ENCODE assay signal across 21 mouse cellular contexts in genomic region chr6:87499791-87500190, GRCm38 (mm10). TPM values are rescaled to one million over a fixed set of nuclear protein-coding genes. Genes with fewer than 3 reads are reported as not detected.
A peak's percentile ranks its signal among the peaks of the same experiment; 100 is the strongest.
DNase-seq lines count a peak whose midpoint lies in the region; ATAC-seq and TF ChIP-seq lines count a peak whose summit lies in the region.
"Had no signal": no experiment of that assay in that cellular context is flagged by ENCODE, and none has a peak within 500 bp of the region (broad histone marks: within the 10 kb centered on the region; RNA-seq: fewer than 3 reads in every experiment).

No protein-coding gene starts in this region.

- TF ChIP-seq EP300 in CH12.LX (IDR thresholded peaks at IDR 0.05; ENCODE audit: low read length), result peak; percentile 73

- H3K4me2 ChIP-seq in forebrain, embryonic 13.5 days, result no peak overlapping the region
- peak overlapping the region; percentile 18 for H3K4me2 ChIP-seq in CH12.LX (ENCODE audit: insufficient read depth, low read depth, poor library complexity, severe bottlenecking)
- H3K4me2 ChIP-seq: heart, embryonic 11.5 days; hindbrain, embryonic 15.5 days; limb, embryonic 12.5 days; lung, embryonic 14.5 days; midbrain, embryonic 11.5 days; neural tube, embryonic 13.5 days had no signal

- H3K9me3 ChIP-seq in forebrain, embryonic 10.5 days, result no peaks in the 10 kb centered on the region
- no peaks in the 10 kb centered on the region for H3K9me3 ChIP-seq in forebrain, embryonic 13.5 days (replicated peaks)
- no peaks in the 10 kb centered on the region for H3K9me3 ChIP-seq in CH12.LX (replicated peaks; ENCODE audit: low read length)
- no peaks in the 10 kb centered on the region for H3K9me3 ChIP-seq in midbrain, embryonic 10.5 days (replicated peaks)
- H3K9me3 ChIP-seq: hindbrain, embryonic 15.5 days; limb, embryonic 12.5 days; neural tube, embryonic 13.5 days had no signal

- in situ Hi-C loops in CH12.LX (cut with MboI; ENCODE audit: low pct_ligation_motif_present, low pct_unique_long_range_greater_than_20kb, low sequenced_read_pairs), result no loop called here

- WGBS in forebrain, embryonic 10.5 days, result 69% methylated on average over 6 of the region's 6 CpGs
- WGBS in forebrain, embryonic 13.5 days, result 72% methylated on average over 6 of the region's 6 CpGs
- 72% methylated on average over 6 of the region's 6 CpGs for WGBS in midbrain, embryonic 10.5 days

- no peak overlapping the region for H3K9ac ChIP-seq in forebrain, embryonic 13.5 days
- H3K9ac ChIP-seq in CH12.LX (ENCODE audit: insufficient read depth, low read depth), result no peak overlapping the region
- H3K9ac ChIP-seq: hindbrain, embryonic 15.5 days; limb, embryonic 12.5 days; lung, embryonic 14.5 days; neural tube, embryonic 13.5 days had no signal

- H3K27me3 ChIP-seq in forebrain, embryonic 10.5 days (ENCODE audit: poor library complexity, severe bottlenecking), result no peaks in the 10 kb centered on the region
- no peaks in the 10 kb centered on the region for H3K27me3 ChIP-seq in forebrain, embryonic 13.5 days
- H3K27me3 ChIP-seq in CH12.LX (replicated peaks), result no peaks in the 10 kb centered on the region
- H3K27me3 ChIP-seq in midbrain, embryonic 10.5 days (ENCODE audit: low read depth, poor library complexity, severe bottlenecking), result no peaks in the 10 kb centered on the region
- H3K27me3 ChIP-seq: hindbrain, embryonic 15.5 days; limb, embryonic 12.5 days; neural tube, embryonic 13.5 days had no signal

- H3K79me2 ChIP-seq in CH12.LX (replicated peaks; ENCODE audit: control insufficient read depth, extremely low read depth, insufficient read depth, poor library complexity, severe bottlenecking), result no peaks in the 10 kb centered on the region

- H3K4me1 ChIP-seq in forebrain, embryonic 10.5 days, result peaks cover 22% of the 10 kb centered on the region
- H3K4me1 ChIP-seq in forebrain, embryonic 13.5 days, result no peaks in the 10 kb centered on the region
- peaks cover 34 to 92% of the 10 kb centered on the region in 2 experiments for H3K4me1 ChIP-seq in CH12.LX (ENCODE audit: control insufficient read depth in 1 of 2, insufficient read depth in 2 of 2)
- peaks cover 6% of the 10 kb centered on the region for H3K4me1 ChIP-seq in midbrain, embryonic 10.5 days
- H3K4me1 ChIP-seq: hindbrain, embryonic 15.5 days; neural tube, embryonic 13.5 days had no signal

- TF ChIP-seq CTCF in CH12.LX (conservative IDR thresholded peaks at IDR 0.05 in 1 of 2, IDR thresholded peaks at IDR 0.05 in 1 of 2; ENCODE audit: low read depth in 2 of 2, low read length in 2 of 2), result peak in 1 of 2 experiments; percentile 37; a peak in 1 of 4 replicates

- ATAC-seq in forebrain, embryonic 13.5 days, result no peak
- peak; percentile 12; the same call in 1 of the 2 replicates for ATAC-seq in megakaryocyte progenitor cell, adult 5-6 weeks (replicated peaks; ENCODE audit: poor library complexity)
- ATAC-seq: intestine, embryonic 16.5 days had no signal

- no peak for TF ChIP-seq RAD21 in CH12.LX (IDR thresholded peaks at IDR 0.05; ENCODE audit: low read depth, low read length)

- dilution Hi-C loops in CH12.LX (cut with MboI; ENCODE audit: extremely low pct_ligation_motif_present, extremely low pct_unique_long_range_greater_than_20kb, low sequenced_read_pairs), result no loop called here

- H3K4me3 ChIP-seq in forebrain, embryonic 10.5 days, result no peak overlapping the region
- H3K4me3 ChIP-seq in forebrain, embryonic 13.5 days, result no peak overlapping the region
- H3K4me3 ChIP-seq in CH12.LX (replicated peaks in 1 of 3; ENCODE audit: low read depth in 2 of 3, low read length in 2 of 3, poor library complexity in 1 of 3), result no peak overlapping the region
- no peak overlapping the region for H3K4me3 ChIP-seq in midbrain, embryonic 10.5 days
- H3K4me3 ChIP-seq: hindbrain, embryonic 15.5 days; limb, embryonic 12.5 days; neural tube, embryonic 13.5 days had no signal

- H3K36me3 ChIP-seq in forebrain, embryonic 10.5 days (replicated peaks), result no peaks in the 10 kb centered on the region
- no peaks in the 10 kb centered on the region for H3K36me3 ChIP-seq in forebrain, embryonic 13.5 days (ENCODE audit: poor library complexity, severe bottlenecking)
- peaks cover 0 to 35% of the 10 kb centered on the region in 2 experiments for H3K36me3 ChIP-seq in CH12.LX (replicated peaks in 1 of 2; ENCODE audit: control insufficient read depth in 1 of 2, insufficient read depth in 1 of 2, low read length in 1 of 2)
- H3K36me3 ChIP-seq in midbrain, embryonic 10.5 days, result no peaks in the 10 kb centered on the region
- H3K36me3 ChIP-seq: hindbrain, embryonic 15.5 days; limb, embryonic 12.5 days; neural tube, embryonic 13.5 days had no signal

- no peak for DNase-seq in forebrain, embryonic 10.5 days (ENCODE audit: extremely low spot score, low spot score)
- peak; percentile 32 for DNase-seq in lung, postnatal 25 days (ENCODE audit: low spot score)
- no peak for DNase-seq in lung, postnatal 4 days
- DNase-seq in CH12.LX (ENCODE audit: extremely low read depth), result no peak
- no peak for DNase-seq in midbrain, embryonic 10.5 days (ENCODE audit: low spot score)
- no peak for DNase-seq in right cerebral cortex, adult 18-20 months
- DNase-seq: cerebellum, adult 9-11 months; gastrocnemius, postnatal 36 days; lung, embryonic 14.5 days; right cerebral cortex, postnatal 4 days; thymus, postnatal 25 days had no signal

- TF ChIP-seq POLR2A in CH12.LX (IDR thresholded peaks at IDR 0.05; ENCODE audit: low read depth, low read length), result no peak

- H3K27ac ChIP-seq in forebrain, embryonic 10.5 days, result peak overlapping the region; percentile 30; the same call in 1 of the 2 replicates
- no peak overlapping the region for H3K27ac ChIP-seq in forebrain, embryonic 13.5 days
- H3K27ac ChIP-seq in CH12.LX (ENCODE audit: insufficient read depth, low read depth), result no peak overlapping the region
- H3K27ac ChIP-seq in midbrain, embryonic 10.5 days (replicated peaks), result no peak overlapping the region
- H3K27ac ChIP-seq: hindbrain, embryonic 15.5 days; kidney, postnatal 0 days; limb, embryonic 12.5 days; neural tube, embryonic 13.5 days; stomach, postnatal 0 days had no signal

TF ChIP-seq in CH12.LX, 34 proteins besides CTCF, POLR2A, EP300 and RAD21:
- TF ChIP-seq BHLHE40 (IDR thresholded peaks at IDR 0.05; ENCODE audit: low read depth, low read length), result peak; percentile 30; the same call in 1 of the 2 replicates
- TF ChIP-seq ZC3H11A (IDR thresholded peaks at IDR 0.05; ENCODE audit: low read depth, low read length), result no peak
- peak; percentile 56; the same call in 1 of the 2 replicates for TF ChIP-seq ELF1 (IDR thresholded peaks at IDR 0.05; ENCODE audit: low read depth, low read length)
- TF ChIP-seq SMC3 (IDR thresholded peaks at IDR 0.05; ENCODE audit: low read depth, low read length), result peak; percentile 19; the same call in 1 of the 2 replicates
- TF ChIP-seq TCF12 (IDR thresholded peaks at IDR 0.05; ENCODE audit: low read depth, low read length), result peak; percentile 44; the same call in 1 of the 2 replicates
- TF ChIP-seq CHD2 (IDR thresholded peaks at IDR 0.05; ENCODE audit: low read length), result 0 out of 2 replicates have a peak, but pooled peaks have one; percentile 29
- TF ChIP-seq IRF4 (IDR thresholded peaks at IDR 0.05; ENCODE audit: low read depth, low read length), result peak; percentile 52; the same call in 1 of the 2 replicates
- 0 out of 2 replicates have a peak, but pooled peaks have one; percentile 13 for TF ChIP-seq MYC (IDR thresholded peaks at IDR 0.05; ENCODE audit: low read depth, low read length)
- no peak for TF ChIP-seq SIN3A (IDR thresholded peaks at IDR 0.05; ENCODE audit: low read length)
- peak; percentile 49; the same call in 1 of the 2 replicates for TF ChIP-seq MEF2A (IDR thresholded peaks at IDR 0.05; ENCODE audit: borderline replicate concordance, low read depth, low read length)

RNA-seq across cellular contexts. Expression of gene Arhgap25, which starts 33.3 kb away (rescaled TPM):
- polyA plus RNA-seq in forebrain, embryonic 10.5 days (2016; fragmentation: Nextera tagmentation; extraction: Ambion mirVana), result 1.9 and 2.0 TPM in 2 replicates
- 1.2 and 1.8 TPM in 2 replicates for polyA plus RNA-seq in forebrain, embryonic 13.5 days (2015; fragmentation: Nextera tagmentation; extraction: Ambion mirVana)
- 9.3 and 11.7 TPM in 2 replicates for total RNA-seq in CH12.LX (2012; rRNA removed)
- total RNA-seq in CH12.LX (2014; rRNA removed), result 11.2 and 12.5 TPM in 2 replicates
- polyA plus RNA-seq in CH12.LX (2012; ENCODE audit: insufficient read length, low read depth), result 16.5 TPM in 2 replicates
- total RNA-seq in megakaryocyte progenitor cell, adult 5-6 weeks (2015), result 7.0 and 11.0 TPM in 2 replicates
- 23.0 and 30.6 TPM in 2 replicates for total RNA-seq in megakaryocyte progenitor cell, adult 5-6 weeks (2017)
- 2.2 and 2.6 TPM in 2 replicates for polyA plus RNA-seq in midbrain, embryonic 10.5 days (2016; fragmentation: Nextera tagmentation; extraction: Ambion mirVana)
